Mouse (Mus musculus): ENCODE data around the gene Atg7.

Atg7 gene

DNA sequence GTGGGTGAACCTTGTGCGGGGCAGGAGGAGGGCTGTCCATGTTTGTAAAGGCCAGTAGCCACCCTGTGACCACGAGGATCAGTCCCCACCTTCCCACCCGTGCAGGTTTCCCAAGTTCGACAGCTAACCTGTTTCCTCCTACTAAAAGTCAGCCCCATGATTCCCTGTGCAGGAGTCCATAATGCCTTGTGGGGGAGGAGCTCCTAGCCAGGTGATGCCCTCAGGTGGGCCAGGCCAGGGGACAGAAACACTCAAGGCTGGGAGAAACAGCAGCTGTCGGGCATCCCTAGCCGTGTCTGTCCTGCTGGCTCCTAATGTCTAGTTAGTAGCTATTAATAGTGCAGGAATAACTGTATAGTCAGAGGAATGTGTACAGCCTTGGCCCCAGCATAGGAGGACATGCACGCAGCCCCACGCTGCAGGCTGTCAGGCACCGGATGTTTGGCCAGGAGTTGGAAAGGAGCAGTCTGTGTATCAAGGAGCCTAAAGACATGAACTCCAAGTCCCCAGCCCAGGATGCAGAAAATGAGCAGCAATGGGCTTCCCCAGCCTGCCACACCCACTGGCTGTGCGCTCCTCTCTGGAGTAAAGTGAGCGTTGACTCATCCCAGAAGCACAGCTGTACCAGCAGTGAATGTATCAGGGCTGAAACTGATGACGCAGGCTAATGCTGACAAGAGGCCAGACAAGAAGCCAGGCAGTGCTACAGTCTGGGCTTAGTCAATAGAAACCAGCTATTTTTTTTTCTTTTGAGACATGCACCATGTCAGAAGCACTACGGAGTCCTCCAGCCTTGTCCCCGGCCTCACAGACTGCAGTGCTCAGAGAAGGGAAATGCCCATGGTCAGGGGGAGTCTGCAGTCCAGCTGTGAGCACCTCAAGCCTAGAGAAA lies 218.0 kb downstream of the Atg7 start:
- no peak for DNase-seq

DNA sequence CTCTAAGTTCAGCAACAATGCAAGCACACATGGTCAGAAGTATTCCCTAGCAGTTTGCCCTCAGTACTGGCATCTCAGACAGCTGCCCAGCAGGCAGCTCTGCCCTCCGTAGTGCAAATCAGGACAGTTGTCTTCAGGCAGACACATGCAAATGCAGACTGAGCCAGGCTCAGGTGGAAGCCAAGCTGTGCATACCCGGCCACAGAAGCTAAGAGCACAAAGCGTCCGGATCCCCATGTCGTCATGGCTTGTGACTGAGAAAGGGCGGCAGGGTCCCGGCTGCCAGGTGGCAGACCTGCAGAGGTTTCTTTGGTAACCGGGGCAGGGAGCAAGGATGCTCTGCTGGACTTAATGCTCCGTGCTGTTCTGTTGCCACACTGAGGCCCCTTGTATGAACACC lies 218.7 kb downstream of the Atg7 start:
- DNase-seq: no peak

DNA sequence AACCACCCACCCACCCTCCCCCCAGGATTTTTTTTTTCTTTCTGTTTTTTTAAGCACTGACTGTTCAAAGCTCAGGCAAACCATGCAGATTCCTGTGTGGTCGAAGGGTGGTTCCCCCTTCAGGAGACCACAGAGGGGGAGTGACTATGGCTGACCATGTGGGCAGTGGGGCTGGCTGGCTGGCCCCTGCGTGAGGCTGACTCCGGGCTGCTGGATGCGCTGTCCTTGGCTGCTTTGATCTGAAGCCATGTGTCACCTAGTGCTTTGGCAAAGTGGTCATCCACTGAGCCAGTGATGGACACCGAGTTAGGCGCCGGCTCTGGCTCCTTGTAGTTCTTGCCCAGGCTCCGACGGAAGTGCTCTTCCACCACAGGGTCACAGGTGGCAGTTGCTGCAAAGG lies 219.1 kb downstream of the Atg7 start:
- no peak for DNase-seq

DNA sequence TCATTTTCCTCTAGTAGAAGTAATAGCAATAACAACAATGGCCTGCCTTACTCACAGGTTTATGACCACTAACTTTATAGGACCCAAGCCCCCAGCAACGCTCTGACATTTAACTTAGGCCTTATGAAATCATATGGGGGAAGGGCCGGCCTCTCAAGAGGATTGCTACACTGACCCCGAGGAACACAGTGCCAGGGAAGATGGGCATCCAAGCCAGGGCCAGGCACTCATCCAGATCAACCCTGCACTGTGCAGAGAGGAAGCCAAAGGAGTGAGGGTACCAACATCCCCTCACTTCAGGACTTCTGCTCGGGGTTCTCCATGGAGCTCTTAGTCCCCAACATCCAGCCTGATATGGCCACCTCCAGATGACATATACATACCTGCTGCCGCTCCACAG lies 220.6 kb downstream of the Atg7 start:
- no peak for DNase-seq

DNA sequence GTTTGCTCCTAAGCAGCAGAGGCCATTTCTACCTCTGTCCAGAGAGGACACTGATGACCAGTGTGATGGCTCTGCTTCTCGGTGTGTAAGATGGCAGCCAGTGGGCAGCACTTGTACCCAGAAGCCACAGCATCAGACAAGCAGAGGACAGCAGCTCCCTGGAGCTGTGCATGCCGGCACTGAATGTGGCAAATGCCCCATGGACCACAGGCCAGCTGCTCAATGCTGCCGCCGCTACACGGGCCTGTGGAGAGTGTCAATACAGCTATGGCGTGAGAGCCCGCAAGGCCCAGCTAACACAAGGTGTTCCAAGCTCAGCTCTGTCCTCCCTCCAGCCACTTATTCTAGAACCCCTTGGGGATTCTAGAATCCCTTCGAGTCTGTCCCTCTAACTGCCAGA lies 221.5 kb downstream of the Atg7 start:
- DNase-seq: no peak

DNA sequence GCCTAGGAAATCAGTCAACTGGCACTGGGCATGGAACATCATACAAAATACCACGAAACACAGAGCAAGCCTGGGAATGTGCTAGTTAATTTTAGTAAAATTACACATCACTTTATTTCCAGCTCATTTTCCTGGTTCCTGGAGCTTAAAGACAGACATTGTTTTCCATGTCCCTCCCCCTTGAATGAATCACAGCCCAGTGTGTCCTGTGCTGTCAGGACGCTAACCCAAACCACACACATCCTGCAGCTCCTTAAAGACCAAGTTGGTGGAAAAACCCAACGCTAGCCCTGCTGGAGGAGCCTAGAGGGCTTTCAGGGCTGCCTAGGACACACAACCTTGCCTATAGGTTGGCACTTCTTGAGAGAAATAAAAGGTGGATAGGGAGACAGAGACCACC lies 223.2 kb downstream of the Atg7 start:
- DNase-seq: no peak

DNA sequence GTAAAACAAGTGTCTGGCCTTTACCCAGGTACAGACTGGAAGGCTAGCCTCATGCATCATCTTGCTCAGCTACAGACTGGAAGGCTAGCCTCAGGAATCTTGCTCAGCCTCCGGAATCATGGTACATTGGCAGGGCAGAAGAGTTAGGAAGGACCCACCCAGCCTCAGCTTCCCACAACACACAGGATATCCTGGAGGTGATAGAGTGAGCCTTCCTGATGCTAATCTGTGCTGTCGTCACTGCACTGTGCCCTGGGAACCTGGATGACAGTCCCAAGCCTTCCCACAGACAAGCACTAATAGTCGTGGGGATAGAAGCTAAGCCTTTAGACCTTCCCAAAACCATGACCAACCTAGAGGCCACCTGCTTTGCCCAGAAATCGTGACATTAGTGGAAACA lies 223.7 kb downstream of the Atg7 start:
- no peak for DNase-seq

DNA sequence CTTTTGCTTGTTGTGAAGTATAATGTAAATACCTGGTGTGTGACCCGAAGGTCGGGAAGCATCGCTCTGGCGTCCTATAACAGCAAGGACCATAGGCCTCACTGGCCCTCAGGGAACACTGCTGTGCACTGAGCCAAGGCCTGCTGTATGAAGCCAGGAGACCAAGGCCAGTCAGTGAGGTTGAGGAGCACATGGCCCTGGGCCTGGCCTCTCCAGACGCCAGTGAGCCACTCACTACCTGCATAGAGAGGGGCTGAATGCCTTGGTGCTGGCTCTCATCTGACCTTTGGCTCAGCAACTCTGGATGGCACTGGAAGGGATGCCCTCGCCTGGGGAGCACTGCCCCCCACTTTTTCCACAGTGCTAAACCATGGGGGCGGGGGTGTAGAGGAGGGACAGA lies 225.8 kb downstream of the Atg7 start:
- no peak for DNase-seq

DNA sequence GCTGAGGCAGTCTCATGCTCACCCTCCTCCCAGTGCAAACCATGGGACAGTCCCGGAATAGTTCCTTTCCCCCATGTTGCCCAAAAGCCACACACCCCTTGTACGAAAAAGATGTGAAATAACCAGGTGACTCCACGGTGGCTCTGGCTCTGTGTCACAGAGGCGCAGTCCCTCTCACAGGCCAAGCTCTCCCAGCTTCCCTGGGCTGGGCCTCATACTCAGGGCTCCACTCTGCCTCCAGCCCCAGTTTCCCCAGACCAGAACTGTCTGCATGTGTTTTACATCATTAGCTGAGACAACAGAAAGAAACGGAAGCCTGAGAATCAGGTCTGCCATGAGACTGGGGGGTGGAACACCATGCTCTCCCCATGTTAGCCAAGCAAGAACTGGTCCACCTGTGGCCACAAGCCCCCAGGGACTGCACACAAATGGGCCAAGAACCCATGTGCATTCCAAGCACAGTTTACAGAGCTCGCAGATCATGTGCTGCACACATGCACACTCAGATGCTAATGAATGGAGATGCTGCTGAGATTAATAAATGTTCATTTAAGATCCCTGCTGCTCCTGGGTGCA lies 226.7 kb downstream of the Atg7 start:
- DNase-seq: no peak

DNA sequence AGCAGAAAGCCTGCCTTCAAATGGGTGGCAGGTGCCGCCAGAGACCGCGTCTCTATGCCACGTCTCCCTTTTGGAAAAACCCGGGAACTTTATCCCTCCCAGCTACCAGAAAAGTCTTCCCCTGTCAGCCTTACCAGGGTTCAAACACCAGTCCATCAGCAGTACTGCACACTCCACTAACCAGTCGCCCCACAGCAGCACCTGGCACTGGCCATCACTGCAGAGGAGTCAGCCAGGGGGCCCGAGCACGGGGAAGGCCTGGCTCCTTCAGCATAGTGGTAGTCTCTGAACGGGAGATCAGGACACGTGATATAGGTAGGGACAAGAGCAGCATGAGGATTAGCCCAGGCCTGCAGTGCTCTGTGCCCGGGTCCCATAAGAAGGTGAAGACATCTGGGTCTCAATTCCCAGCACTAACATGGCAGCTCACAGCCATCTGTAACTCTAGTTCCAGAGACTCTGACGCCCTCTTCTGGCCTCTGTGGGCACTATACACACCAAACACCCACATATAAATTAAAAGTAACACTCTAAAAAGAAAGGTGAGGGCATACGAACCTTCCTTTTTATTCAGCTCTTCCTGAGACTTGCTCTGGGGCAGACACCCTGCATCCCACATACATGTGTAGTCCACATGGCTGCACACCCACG lies 228.2 kb downstream of the Atg7 start:
- DNase-seq: no peak

DNA sequence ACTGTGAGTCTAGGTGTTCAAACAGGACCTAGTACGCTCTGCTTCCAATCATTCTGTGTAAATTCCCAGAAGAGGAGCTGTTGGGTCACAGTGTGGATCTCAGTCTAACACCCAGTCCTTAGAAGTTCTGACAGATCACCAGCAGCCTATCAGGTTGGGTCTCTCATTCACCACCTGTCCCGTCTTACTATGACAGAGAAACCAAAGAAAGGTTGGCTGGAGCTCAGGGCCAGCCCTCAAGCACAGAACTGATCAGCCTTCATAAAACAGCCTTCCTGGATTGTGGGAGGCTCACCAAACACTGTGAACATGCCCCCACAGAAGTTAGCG lies 230.9 kb downstream of the Atg7 start:
- DNase-seq: no peak

DNA sequence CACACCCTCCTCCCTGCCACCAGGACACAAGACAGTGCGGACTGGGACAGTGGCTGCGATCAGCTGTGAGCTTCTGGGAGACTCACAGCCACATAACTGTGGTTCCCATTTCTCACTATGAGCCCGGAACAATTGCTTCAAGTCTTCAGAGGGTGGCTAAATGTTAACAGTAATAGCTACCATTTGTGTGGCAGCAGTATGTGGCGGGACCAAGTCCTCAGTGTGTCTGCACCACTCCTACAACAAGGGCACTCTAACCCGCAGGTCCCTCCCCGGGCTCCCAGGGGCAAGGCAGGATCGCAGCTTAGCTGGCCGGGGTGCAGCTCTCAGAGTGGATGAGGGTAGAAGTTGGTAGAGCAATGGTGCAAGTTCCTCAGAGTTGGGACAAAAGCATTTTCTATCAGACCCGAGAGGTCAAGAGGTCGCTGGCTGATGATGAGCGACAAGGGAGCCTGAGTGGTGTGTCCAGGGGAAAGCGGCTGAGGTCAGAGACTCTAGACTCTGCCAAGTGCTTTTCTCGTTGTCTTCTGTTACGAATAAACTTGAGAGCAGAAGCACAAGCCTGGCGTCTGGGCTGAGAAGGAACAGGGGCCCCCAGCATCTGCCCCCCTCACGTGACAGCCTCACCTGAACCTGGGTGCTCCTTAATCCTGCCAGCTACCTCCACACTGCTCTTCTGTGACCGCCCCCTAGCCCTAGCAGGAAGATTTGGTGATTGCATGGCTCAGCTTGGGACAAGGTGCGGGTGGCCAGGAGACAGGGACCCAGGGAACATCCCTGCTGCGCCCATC lies 231.4 kb downstream of the Atg7 start:
- peak; percentile 61 for DNase-seq

DNA sequence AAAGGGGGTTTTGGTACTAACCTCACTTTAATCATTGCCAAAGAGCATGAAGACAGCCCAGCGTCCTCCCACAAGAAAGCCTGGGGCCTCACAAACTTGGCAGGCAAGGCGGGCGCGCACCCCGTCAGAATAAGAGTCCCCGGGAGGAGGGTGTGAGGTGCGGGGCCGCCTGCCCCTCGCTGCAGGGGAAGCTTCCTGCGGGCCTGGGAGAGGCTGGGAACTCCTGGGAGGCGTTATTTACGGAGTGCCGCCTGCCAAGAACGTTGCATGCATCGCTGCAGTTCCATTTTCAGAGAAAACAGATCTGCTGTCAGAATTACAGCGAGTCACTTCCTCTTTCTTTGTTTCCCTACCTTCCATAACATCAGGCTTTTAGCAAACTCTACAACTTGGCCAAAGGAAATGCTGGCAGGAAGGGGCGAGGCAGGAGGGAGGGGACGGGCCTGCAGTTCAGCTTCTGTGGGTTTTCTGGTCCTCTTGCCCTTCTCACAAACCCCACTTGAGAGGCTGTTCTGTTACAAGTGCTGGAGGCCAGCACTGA lies 232.2 kb downstream of the Atg7 start:
- DNase-seq: peak; percentile 92

DNA sequence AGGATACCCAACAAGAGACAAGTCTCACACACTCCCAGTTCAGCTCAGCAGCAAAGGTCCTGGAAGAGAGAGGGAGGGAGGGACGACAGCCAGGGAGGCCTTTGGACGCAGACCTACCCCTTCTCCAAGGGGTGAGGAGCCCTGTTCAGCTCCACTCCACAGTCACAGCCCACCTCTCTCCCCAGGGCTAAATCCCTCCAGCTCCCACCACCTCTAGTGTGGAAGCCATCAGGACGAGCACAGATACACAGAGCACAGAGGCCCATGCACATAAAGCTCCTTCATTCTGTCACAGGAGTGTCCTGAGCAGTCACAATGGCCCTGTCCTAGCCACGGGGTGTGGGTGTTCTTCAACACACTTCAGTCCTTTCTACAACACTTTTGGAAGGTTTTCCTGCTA lies 233.1 kb downstream of the Atg7 start:
- no peak for DNase-seq

DNA sequence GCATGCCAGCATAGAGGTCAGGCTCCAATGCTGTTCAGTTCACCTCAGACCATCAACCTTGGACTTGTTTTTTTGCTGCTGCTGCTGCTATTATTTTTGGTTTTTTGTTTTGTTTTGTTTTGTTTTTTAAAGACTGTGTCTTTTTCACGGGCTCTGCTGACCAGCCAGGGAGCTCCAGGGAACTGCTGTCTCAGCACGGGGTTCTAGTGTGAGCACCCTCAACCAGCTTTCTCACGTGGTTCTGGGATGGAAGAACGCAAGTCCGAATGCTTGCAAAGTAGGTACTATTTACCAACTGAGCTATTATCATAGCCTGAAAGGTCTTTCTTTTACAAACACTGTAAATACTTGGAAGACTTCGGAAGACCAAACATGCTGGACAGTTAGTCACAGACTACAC lies 233.6 kb downstream of the Atg7 start:
- no peak for DNase-seq

DNA sequence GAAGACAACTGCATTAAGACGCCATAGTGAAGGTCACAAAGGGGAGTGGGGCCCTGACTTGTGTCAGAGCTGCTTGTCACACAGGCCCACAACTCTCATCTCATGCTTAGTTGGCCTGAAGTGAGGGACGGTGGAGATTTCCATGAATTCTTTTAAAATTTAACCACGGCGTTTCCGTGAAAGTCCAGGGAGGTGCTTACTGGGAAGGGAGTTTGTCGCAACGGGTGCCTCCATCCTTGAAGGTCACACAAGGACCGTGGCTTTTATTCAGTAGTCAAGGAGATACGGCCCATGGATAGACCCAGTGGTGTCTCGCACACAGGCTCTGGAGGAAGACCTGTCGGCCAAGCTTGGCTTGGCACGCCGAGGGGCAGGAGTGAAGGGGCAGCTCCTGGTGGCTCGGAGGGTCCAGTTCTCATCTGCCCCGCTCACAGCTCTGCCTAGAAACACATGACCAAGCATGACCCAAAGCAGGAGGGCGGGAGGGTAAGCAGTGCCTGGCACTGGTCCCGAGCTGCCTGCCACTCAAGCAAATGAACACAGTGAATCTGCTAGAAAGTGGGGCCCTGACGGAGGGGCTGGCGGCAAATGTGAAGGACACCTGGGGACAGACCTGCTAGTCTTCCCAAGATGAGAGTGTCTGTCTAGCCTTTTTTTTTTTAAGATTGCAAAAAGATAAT lies 236.1 kb downstream of the Atg7 start:
- no peak for DNase-seq

DNA sequence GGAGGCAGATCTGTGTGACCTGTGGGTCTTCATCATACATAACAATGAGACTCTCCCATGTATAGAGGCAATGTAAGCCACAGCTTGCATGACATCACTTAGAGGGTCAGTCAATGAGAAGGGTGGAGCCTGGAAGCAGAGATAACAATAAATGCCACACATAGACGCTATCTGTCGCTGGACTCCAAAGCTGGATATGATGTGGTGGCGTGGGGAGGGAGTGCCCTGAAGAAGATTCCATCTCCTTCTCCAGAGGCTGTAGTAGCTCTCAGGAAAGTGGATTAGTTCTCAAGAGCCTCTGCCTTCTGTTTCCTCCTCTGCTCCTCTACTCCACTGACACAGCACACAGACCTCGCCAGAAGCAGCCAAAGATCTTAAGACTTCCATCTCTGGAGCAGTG lies 237.9 kb downstream of the Atg7 start:
- DNase-seq: no peak

DNA sequence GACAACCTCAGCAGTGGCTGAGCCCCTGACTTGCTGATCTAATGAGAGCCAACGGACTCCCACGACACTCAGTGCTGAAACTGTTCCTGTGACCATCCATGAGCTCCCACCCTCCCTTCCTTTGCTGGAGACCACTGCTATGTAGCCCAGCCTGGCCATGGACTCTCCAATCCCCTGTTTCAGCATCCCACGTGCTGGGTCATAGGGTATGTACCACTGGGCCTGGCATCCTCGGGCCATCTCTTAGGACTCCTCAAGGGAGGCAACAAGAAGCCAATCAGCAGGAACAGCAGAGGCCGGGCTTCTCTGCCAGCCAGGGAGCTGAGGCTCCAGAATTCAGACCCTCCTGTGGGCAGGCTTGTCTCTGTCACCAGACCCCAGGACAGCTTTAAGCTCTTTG lies 239.3 kb downstream of the Atg7 start:
- no peak for DNase-seq

DNA sequence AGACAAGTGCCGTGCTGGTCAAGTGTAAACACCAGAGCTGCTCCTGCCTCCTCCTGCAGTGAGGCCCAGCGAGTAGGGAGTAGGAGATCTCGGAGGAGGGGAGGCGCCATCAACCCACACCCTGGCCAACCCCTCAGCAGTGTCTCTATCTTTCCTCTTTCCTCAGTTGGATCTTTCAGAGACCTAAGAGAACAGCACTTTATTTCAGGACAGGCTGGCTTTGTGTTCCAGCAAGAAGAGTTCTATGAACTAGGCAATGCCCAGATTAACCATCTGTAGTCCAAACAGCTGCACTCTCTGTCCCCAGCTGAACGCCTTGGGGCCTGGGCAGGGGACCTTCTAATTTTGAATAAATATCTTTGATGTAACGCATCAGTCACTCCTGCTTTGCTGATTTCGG lies 239.8 kb downstream of the Atg7 start:
- DNase-seq: no peak

DNA sequence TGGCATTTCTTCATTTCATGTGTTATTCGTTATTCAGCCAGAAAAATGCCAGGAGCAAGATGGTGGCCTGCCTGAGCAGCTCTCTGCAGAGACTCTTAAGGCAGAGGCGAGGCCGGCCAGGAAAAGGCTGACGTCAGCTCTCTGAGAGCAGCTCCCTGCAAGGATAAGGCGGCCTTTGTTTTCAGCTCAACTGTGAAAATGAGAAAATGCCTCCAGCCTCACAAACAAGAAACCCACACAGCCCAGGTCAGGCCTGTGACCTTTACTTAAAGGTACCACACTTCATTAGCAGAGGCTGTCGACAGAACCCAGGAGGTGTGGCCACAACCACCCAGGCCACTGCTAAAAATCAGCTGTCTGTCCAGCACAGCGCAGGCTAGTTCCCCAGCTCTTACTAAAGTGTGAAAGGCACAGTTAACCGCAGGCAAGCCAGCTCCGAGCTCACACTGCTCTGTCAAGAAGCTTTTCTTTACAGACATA lies 240.4 kb downstream of the Atg7 start:
- peak; percentile 63 for DNase-seq

DNA sequence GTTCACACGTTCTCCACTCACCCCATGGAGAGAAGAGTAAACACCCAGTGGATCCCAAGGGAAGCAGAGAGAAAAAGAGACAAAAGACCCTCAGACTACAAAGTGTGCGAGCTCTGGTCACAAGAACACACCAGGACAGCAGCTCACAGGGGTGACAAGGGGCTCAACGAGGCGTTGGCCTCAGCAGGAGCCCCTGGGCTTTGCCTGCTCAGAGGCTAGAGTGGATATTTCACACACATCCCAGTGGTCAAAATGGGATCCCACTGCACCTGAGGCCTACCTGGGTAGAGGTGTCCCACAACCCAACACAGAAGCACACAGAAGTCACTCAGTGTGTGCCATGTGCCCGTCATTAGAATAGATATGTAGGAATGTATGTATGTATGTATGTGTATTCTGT lies 242.2 kb downstream of the Atg7 start:
- no peak for DNase-seq

DNA sequence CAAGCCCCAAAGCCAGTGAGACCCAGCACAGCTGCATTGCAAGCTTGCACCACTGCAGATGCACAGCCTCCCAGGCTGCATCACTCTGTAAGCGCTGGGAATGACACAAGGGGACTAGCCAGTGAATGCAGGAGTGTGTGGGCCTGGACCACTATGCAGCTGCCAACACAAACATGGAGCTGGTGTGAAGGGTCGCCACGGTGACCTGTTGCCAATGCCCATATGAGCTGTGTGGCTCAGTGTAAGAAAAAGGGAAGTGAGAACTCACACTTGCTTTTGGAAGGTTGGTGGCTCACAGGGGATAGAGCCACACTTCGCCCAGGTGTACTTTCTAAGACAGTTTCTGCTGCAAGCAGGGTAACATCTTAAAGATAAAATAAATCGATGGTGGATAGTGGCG lies 243.1 kb downstream of the Atg7 start:
- no peak for DNase-seq

All from thymus, postnatal 4 days (tissue).